Mouse (Mus musculus) layer of hippocampus, adult 9-10 months (tissue): ENCODE results near the gene Pde6h.

ENCODE experiments used
- DNase-seq: peaks from one replicate; pipeline ENCODE4 v3.0.0; 2022; ENCODE audit warnings: low spot score

Gene Pde6h

GRCm38 (mm10) chr6:136983201-136983600 lies 59.6 kb downstream of the Pde6h start:
- no peak for DNase-seq

- no peak for DNase-seq
Observed at GRCm38 (mm10) chr6:136986019-136986418, 62.4 kb downstream of the Pde6h start.

- no peak for DNase-seq
Observed at GRCm38 (mm10) chr6:136986718-136987117, 63.1 kb downstream of the Pde6h start.

GRCm38 (mm10) chr6:136988536-136989060 lies 65.0 kb downstream of the Pde6h start:
- no peak for DNase-seq

GRCm38 (mm10) chr6:136989824-136990497 lies 66.3 kb downstream of the Pde6h start:
- no peak for DNase-seq

- no peak for DNase-seq
Observed at GRCm38 (mm10) chr6:136990557-136990956, 66.9 kb downstream of the Pde6h start.

GRCm38 (mm10) chr6:136993574-136993973 lies 69.9 kb downstream of the Pde6h start:
- no peak for DNase-seq

GRCm38 (mm10) chr6:136995533-136995932 lies 71.9 kb downstream of the Pde6h start:
- DNase-seq, result no peak

GRCm38 (mm10) chr6:136996336-136996735 lies 72.7 kb downstream of the Pde6h start:
- no peak for DNase-seq

- DNase-seq, result no peak
Observed at GRCm38 (mm10) chr6:136998181-136998580, 74.5 kb downstream of the Pde6h start.

- DNase-seq, result no peak
Observed at GRCm38 (mm10) chr6:136999009-136999408, 75.4 kb downstream of the Pde6h start.

- DNase-seq, result no peak
Observed at GRCm38 (mm10) chr6:136999707-137000446, 76.2 kb downstream of the Pde6h start.

- DNase-seq, result no peak
Observed at GRCm38 (mm10) chr6:137000706-137001105, 77.1 kb downstream of the Pde6h start.

- DNase-seq, result no peak
Observed at GRCm38 (mm10) chr6:137001267-137002168, 77.9 kb downstream of the Pde6h start.

GRCm38 (mm10) chr6:137002169-137002514 lies 78.5 kb downstream of the Pde6h start:
- DNase-seq, result no peak

- DNase-seq, result no peak
Observed at GRCm38 (mm10) chr6:137004359-137004758, 80.7 kb downstream of the Pde6h start.

GRCm38 (mm10) chr6:137011187-137011586 lies 87.6 kb downstream of the Pde6h start:
- no peak for DNase-seq

GRCm38 (mm10) chr6:137014346-137014745 lies 90.7 kb downstream of the Pde6h start:
- DNase-seq, result no peak

- no peak for DNase-seq
Observed at GRCm38 (mm10) chr6:137017216-137017973, 93.8 kb downstream of the Pde6h start.
